Mouse (Mus musculus): ENCODE measurements around the gene Lipe. TPM values are rescaled to one million over a fixed set of nuclear protein-coding genes. Genes with fewer than 3 reads are reported as not detected.

Gene Lipe
- total and polyA plus RNA-seq, 3 experiments = 4.5 to 15.4 TPM; not detected in 1

- H3K9ac ChIP-seq (ENCODE audit: control insufficient read depth, low read depth, low read length, poor library complexity, severe bottlenecking) = no peak overlapping the region
- no peak for DNase-seq (ENCODE audit: low read depth, low spot score)
- H3K4me1 ChIP-seq (ENCODE audit: control insufficient read depth in 1 of 2, insufficient read depth in 2 of 2, low read length in 2 of 2) = peaks cover 2 to 8% of the 10 kb centered on the region in 2 experiments
- no peak for TF ChIP-seq NELFE (IDR thresholded peaks at IDR 0.05; ENCODE audit: low read depth, low read length)
- TF ChIP-seq MYB (IDR thresholded peaks at IDR 0.05; ENCODE audit: low read depth, low read length) = no peak
- TF ChIP-seq CHD1 (IDR thresholded peaks at IDR 0.05; ENCODE audit: low read depth, low read length) = no peak
- no peak for TF ChIP-seq UBTF (IDR thresholded peaks at IDR 0.05; ENCODE audit: borderline replicate concordance, insufficient read depth, low read depth, low read length)
- TF ChIP-seq POLR2AphosphoS5 (IDR thresholded peaks at IDR 0.05; ENCODE audit: borderline replicate concordance, low read depth, low read length) = no peak
- no peak for TF ChIP-seq MAZ (IDR thresholded peaks at IDR 0.05; ENCODE audit: low read depth, low read length)
- TF ChIP-seq EP300 (IDR thresholded peaks at IDR 0.05; ENCODE audit: low read depth in 1 of 2, low read length in 2 of 2) = no peak
- TF ChIP-seq MYC (IDR thresholded peaks at IDR 0.05; ENCODE audit: low read depth, low read length) = no peak
- no peak for TF ChIP-seq ZKSCAN1 (IDR thresholded peaks at IDR 0.05; ENCODE audit: low read depth, low read length)
- no peak for TF ChIP-seq CHD2 (IDR thresholded peaks at IDR 0.05; ENCODE audit: low read length)
- no peak for TF ChIP-seq RAD21 (IDR thresholded peaks at IDR 0.05; ENCODE audit: low read depth, low read length)
- TF ChIP-seq NRF1 (IDR thresholded peaks at IDR 0.05; ENCODE audit: insufficient read depth, low read depth, low read length, poor library complexity, severe bottlenecking) = no peak
- TF ChIP-seq MEF2A (IDR thresholded peaks at IDR 0.05; ENCODE audit: extremely low read depth, insufficient replicate concordance, low read depth, low read length, poor library complexity, severe bottlenecking) = no peak
- no peak for TF ChIP-seq MAX (IDR thresholded peaks at IDR 0.05; ENCODE audit: low read length)
- TF ChIP-seq ZNF384 (IDR thresholded peaks at IDR 0.05; ENCODE audit: low read depth, low read length) = no peak
- no peak overlapping the region for H3K27ac ChIP-seq (ENCODE audit: control insufficient read depth, low read depth, low read length)
- no peaks in the 10 kb centered on the region; the same call in 1 of the 2 replicates for H3K79me2 ChIP-seq (ENCODE audit: control insufficient read depth, insufficient read depth, low read length, poor library complexity)
- peaks cover 0 to 3% of the 10 kb centered on the region in 2 experiments; a peak in 1 of 4 replicates for H3K36me3 ChIP-seq (ENCODE audit: control insufficient read depth in 1 of 2, insufficient read depth in 2 of 2, low read length in 2 of 2)
- H3K27me3 ChIP-seq (ENCODE audit: control insufficient read depth in 1 of 2, insufficient read depth in 2 of 2, low read length in 2 of 2) = no peaks in the 10 kb centered on the region
- H3K4me3 ChIP-seq (ENCODE audit: control insufficient read depth in 1 of 2, insufficient read depth in 1 of 2, low read depth in 2 of 2, low read length in 2 of 2) = no peak overlapping the region
- no peaks in the 10 kb centered on the region for H3K9me3 ChIP-seq (replicated peaks; ENCODE audit: insufficient read depth, low read length)
Measured at GRCm38 (mm10) chr7:25381284-25381680, 17.2 kb downstream of the Lipe start.

GRCm38 (mm10) chr7:25380392-25381283 lies 17.9 kb downstream of the Lipe start:
- H3K4me3 ChIP-seq (ENCODE audit: control insufficient read depth in 1 of 2, insufficient read depth in 1 of 2, low read depth in 2 of 2, low read length in 2 of 2) = no peak overlapping the region
- H3K4me1 ChIP-seq (ENCODE audit: control insufficient read depth in 1 of 2, insufficient read depth in 2 of 2, low read length in 2 of 2) = peaks cover 2 to 5% of the 10 kb centered on the region in 2 experiments; a peak in 3 of 4 replicates
- H3K27me3 ChIP-seq (ENCODE audit: control insufficient read depth in 1 of 2, insufficient read depth in 2 of 2, low read length in 2 of 2) = no peaks in the 10 kb centered on the region
- no peak overlapping the region for H3K9ac ChIP-seq (ENCODE audit: control insufficient read depth, low read depth, low read length, poor library complexity, severe bottlenecking)
- H3K9me3 ChIP-seq (replicated peaks; ENCODE audit: insufficient read depth, low read length) = no peaks in the 10 kb centered on the region
- TF ChIP-seq GABPA (IDR thresholded peaks at IDR 0.05; ENCODE audit: low read depth, low read length) (no peak), ZC3H11A (IDR thresholded peaks at IDR 0.05; ENCODE audit: low read depth, low read length) (no peak), MEF2A (IDR thresholded peaks at IDR 0.05; ENCODE audit: extremely low read depth, insufficient replicate concordance, low read depth, low read length, poor library complexity, severe bottlenecking) (no peak), NRF1 (IDR thresholded peaks at IDR 0.05; ENCODE audit: insufficient read depth, low read depth, low read length, poor library complexity, severe bottlenecking) (no peak), TCF12 (IDR thresholded peaks at IDR 0.05; ENCODE audit: low read depth, low read length) (no peak), MYB (IDR thresholded peaks at IDR 0.05; ENCODE audit: low read depth, low read length) (no peak)
- H3K27ac ChIP-seq (ENCODE audit: control insufficient read depth, low read depth, low read length) = no peak overlapping the region
- H3K36me3 ChIP-seq (ENCODE audit: control insufficient read depth in 1 of 2, insufficient read depth in 2 of 2, low read length in 2 of 2) = peaks cover 0 to 3% of the 10 kb centered on the region in 2 experiments; a peak in 1 of 4 replicates
- H3K79me2 ChIP-seq (ENCODE audit: control insufficient read depth, insufficient read depth, low read length, poor library complexity) = no peaks in the 10 kb centered on the region
- no peak for DNase-seq (ENCODE audit: low read depth, low spot score)

All from MEL (cell line).